Mouse (Mus musculus) midbrain, embryonic 10.5 days (tissue): ENCODE measurements around the gene Olfr791. TPM values are rescaled to one million over a fixed set of nuclear protein-coding genes. Genes with fewer than 3 reads are reported as not detected.

Experiments
- DNase-seq: peaks from one replicate; pipeline ENCODE4 v3.0.0-alpha.2; 2017; ENCODE audit warnings: low spot score
- H3K27ac ChIP-seq: fragments of 300-500 bp; sonication (generic); replicated peaks from 2 replicates; pipeline ENCODE4 v1.5.1; 2016; ENCODE audit warnings: mild to moderate bottlenecking
- H3K27me3 ChIP-seq: fragments of 300-500 bp; sonication (generic); 2 replicates; pipeline ENCODE4 v1.6.1; 2016; ENCODE audit warnings: low read depth, mild to moderate bottlenecking; ENCODE audit not compliant: poor library complexity, severe bottlenecking
- H3K36me3 ChIP-seq: fragments of 300-500 bp; sonication (generic); 2 replicates; pipeline ENCODE4 v1.6.1; 2016; ENCODE audit warnings: mild to moderate bottlenecking, moderate library complexity
- H3K4me1 ChIP-seq: fragments of 300-500 bp; sonication (generic); 2 replicates; pipeline ENCODE4 v1.6.1; 2016
- H3K4me3 ChIP-seq: fragments of 300-500 bp; sonication (generic); 2 replicates; pipeline ENCODE4 v1.5.1; 2016; ENCODE audit warnings: mild to moderate bottlenecking, moderate library complexity
- H3K9me3 ChIP-seq: fragments of 300-500 bp; sonication (generic); replicated peaks from 2 replicates; pipeline ENCODE4 v1.6.1; 2016; ENCODE audit warnings: mild to moderate bottlenecking
- WGBS: fragments of 180-500 bp; shearing (Covaris S2); methylation state at CpG from one replicate; pipeline ENCODE4 v1.1.7; 2016; 5-methylcytosine and 5-hydroxymethylcytosine counted together
- polyA plus RNA-seq: library from polyadenylated mRNA; unstranded; fragments of >200 nt; fragmentation: Nextera tagmentation; extraction: Ambion mirVana; gene quantifications from 2 replicates; pipeline ENCODE4 v1.2.1, GENCODE M21; 2016

Olfr791 gene
- polyA plus RNA-seq = not detected in 2 replicates

DNA sequence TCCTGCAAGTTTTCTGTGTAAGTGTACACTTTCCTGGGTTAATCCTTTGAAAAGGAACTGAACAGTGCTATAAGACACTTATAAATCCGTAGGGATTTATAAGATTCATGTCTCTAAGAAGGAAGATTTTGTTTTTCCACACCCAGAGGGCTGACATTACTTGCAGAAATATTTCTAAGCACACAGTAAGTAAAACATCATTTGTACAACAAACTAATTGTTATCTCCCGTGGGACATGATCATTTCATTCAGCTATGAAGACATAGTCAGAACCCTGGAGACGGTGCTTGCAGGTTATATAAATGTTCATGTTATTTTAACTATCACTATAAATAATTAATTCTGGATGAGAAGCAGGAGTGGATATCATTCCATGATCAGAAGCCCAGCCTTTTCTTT is at the start of gene Olfr791:
TSS of gene Olfr791 (plus strand) at position 301 of the 400 bp plus-strand sequence.
- WGBS = 78% methylated on average over 3 of the region's 3 CpGs
- H3K4me3 ChIP-seq = no peak within 1 kb of the TSS
- DNase-seq = no peak
- H3K9me3 ChIP-seq = no peaks in the 10 kb centered on the region
- no peak within 1 kb of the TSS for H3K27ac ChIP-seq
- H3K36me3 ChIP-seq = no peaks in the 10 kb centered on the region
- no peaks in the 10 kb centered on the region for H3K4me1 ChIP-seq
- no peaks in the 10 kb centered on the region for H3K27me3 ChIP-seq

GRCm38 (mm10) chr10:129473256-129473655 is 48.3 kb upstream of the Olfr791 start:
- Histone ChIP-seq H3K4me3 (no peak overlapping the region), H3K36me3 (no peaks in the 10 kb centered on the region), H3K27ac (no peak overlapping the region), H3K27me3 (no peaks in the 10 kb centered on the region), H3K4me1 (no peaks in the 10 kb centered on the region), H3K9me3 (no peaks in the 10 kb centered on the region)
- WGBS = 67% methylated on average over 2 of the region's 2 CpGs
- DNase-seq = no peak

DNA sequence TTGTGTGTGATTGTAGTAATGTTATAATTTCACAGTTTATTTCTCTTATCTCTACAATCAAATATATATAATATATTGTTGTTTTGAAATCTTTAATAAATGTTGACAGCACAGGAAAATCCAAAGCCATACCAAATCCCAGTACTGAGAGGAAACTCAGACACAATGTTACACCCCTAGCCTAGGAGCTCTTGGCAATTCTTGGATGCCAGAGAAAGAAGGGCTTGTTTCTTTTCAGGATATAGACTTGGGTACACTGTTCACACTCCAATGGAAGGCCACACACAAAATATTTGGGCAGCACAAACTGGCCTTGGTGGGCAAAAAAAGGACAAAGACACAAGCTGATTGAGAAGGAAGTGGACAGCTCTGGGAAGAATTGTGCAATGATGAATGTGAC is 47.9 kb upstream of the Olfr791 start:
- no peaks in the 10 kb centered on the region for H3K27me3 ChIP-seq
- no peak overlapping the region for H3K27ac ChIP-seq
- H3K4me1 ChIP-seq = no peaks in the 10 kb centered on the region
- H3K36me3 ChIP-seq = no peaks in the 10 kb centered on the region
- H3K4me3 ChIP-seq = no peak overlapping the region
- DNase-seq = no peak
- no peaks in the 10 kb centered on the region for H3K9me3 ChIP-seq

GRCm38 (mm10) chr10:129484452-129484851 is 37.1 kb upstream of the Olfr791 start, which contains the start of gene Olfr789:
Gene Olfr789 (plus strand): TSS chr10:129484752.
- no peaks in the 10 kb centered on the region for H3K4me1 ChIP-seq
- 76% methylated on average over 2 of the region's 2 CpGs for WGBS
- H3K4me3 ChIP-seq = no peak within 1 kb of the TSS
- H3K36me3 ChIP-seq = no peaks in the 10 kb centered on the region
- H3K27me3 ChIP-seq = no peaks in the 10 kb centered on the region
- no peaks in the 10 kb centered on the region for H3K9me3 ChIP-seq
- DNase-seq = no peak
- H3K27ac ChIP-seq = no peak within 1 kb of the TSS

GRCm38 (mm10) chr10:129490101-129490500 is 31.5 kb upstream of the Olfr791 start:
- WGBS = 88% methylated on average over 2 of the region's 2 CpGs
- no peaks in the 10 kb centered on the region for H3K4me1 ChIP-seq

DNA sequence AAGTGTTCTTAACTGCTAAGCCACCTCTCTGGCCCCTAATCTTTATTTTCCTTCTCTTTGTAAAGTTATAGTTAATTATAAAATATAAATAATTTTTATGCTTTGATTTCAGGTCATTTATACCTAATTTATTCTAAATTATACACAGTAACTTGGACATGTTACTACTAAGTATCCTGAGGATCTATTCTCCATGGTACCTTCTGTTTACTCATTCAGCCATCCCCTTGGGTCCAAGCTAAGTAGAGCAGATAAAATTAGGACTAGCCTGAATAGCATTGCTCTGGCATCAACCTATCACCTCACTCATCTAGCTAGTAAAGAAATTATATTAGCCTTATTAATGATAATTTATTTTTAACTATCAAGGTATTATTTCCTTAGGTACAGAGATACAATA is 23.4 kb upstream of the Olfr791 start, which contains the start of gene Olfr790:
TSS of gene Olfr790 (plus strand) at position 301 of the 400 bp plus-strand sequence.
- Histone ChIP-seq H3K27ac (no peak within 1 kb of the TSS), H3K4me1 (no peaks in the 10 kb centered on the region), H3K36me3 (no peaks in the 10 kb centered on the region), H3K9me3 (no peaks in the 10 kb centered on the region), H3K27me3 (no peaks in the 10 kb centered on the region), H3K4me3 (no peak within 1 kb of the TSS)
- no peak for DNase-seq

More at GRCm38 (mm10) chr10:129490101-129490500, 31.5 kb upstream of the Olfr791 start:
- H3K9me3 ChIP-seq = no peaks in the 10 kb centered on the region
- H3K27ac ChIP-seq = no peak overlapping the region
- H3K4me3 ChIP-seq = no peak overlapping the region
- no peaks in the 10 kb centered on the region for H3K27me3 ChIP-seq
- no peak for DNase-seq
- H3K36me3 ChIP-seq = no peaks in the 10 kb centered on the region

DNA sequence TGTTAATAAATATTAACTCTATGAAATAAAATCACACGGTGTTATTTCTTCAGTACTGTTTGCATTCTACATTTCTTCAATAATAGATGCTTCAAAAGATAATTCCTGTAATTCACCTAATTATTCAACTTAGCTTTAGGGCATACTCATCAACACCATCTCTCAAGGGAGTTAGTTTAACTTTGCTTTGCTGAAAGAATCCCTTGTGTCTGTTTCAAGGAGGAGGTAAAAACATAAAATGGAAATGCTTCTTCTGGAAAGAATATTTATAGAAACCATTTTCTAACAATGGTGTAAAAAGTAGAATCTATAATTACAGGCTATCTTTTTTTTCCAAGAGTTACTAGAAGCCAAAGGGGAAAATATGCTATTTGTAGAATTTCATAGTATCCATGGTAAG is 17.3 kb downstream of the Olfr791 start, which contains the start of gene Olfr792:
TSS of gene Olfr792 (plus strand) at position 301 of the 400 bp plus-strand sequence.
- no peak within 1 kb of the TSS for H3K4me3 ChIP-seq
- H3K27me3 ChIP-seq = no peaks in the 10 kb centered on the region
- no peak within 1 kb of the TSS for H3K27ac ChIP-seq
- H3K4me1 ChIP-seq = no peaks in the 10 kb centered on the region
- WGBS = 83% methylated on average over 1 of the region's 1 CpGs
- H3K9me3 ChIP-seq = peaks cover 9% of the 10 kb centered on the region; the same call in 1 of the 2 replicates
- no peak for DNase-seq
- no peaks in the 10 kb centered on the region for H3K36me3 ChIP-seq

GRCm38 (mm10) chr10:129549354-129549753 is 27.8 kb downstream of the Olfr791 start:
- DNase-seq = no peak
- Histone ChIP-seq H3K9me3 (peaks cover 5% of the 10 kb centered on the region; the same call in 1 of the 2 replicates), H3K36me3 (no peaks in the 10 kb centered on the region), H3K27me3 (no peaks in the 10 kb centered on the region), H3K27ac (no peak overlapping the region), H3K4me1 (no peaks in the 10 kb centered on the region), H3K4me3 (no peak overlapping the region)
- WGBS = 50% methylated on average over 1 of the region's 1 CpGs

- no peaks in the 10 kb centered on the region for H3K4me1 ChIP-seq
- 79% methylated on average over 2 of the region's 2 CpGs for WGBS
- H3K4me3 ChIP-seq = no peak within 1 kb of the TSS
Measured at GRCm38 (mm10) chr10:129567355-129567754, 45.8 kb downstream of the Olfr791 start, which contains the start of gene Olfr794. Gene Olfr794 (plus strand): TSS chr10:129567655.

DNA sequence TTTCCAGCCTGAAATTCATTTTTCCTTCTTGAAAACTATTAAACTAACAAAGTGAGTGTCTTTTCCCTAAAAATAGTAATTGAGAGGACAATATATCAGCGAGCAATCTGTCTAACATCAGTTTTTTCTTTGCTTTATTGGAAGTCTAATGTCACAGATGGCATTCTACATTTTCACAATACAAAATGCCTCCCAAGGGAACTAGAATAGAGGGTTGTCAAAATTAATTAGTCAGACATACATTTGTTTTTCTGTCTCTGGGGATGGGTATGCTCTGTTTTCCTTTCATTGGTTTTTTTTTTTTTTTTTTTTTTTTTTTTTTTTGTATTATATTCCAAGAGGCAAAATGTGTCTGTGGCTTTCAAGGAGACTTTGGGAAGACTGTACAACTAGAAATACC is 55.5 kb downstream of the Olfr791 start:
- no peaks in the 10 kb centered on the region for H3K27me3 ChIP-seq
- WGBS = 84% methylated on average over 1 of the region's 1 CpGs
- no peak for DNase-seq
- H3K4me1 ChIP-seq = no peaks in the 10 kb centered on the region
- no peak overlapping the region for H3K4me3 ChIP-seq
- no peak overlapping the region for H3K27ac ChIP-seq
- no peaks in the 10 kb centered on the region for H3K36me3 ChIP-seq
- no peaks in the 10 kb centered on the region for H3K9me3 ChIP-seq

More at GRCm38 (mm10) chr10:129567355-129567754, 45.8 kb downstream of the Olfr791 start, which contains the start of gene Olfr794:
- no peak for DNase-seq
- H3K27me3 ChIP-seq = no peaks in the 10 kb centered on the region
- no peaks in the 10 kb centered on the region for H3K36me3 ChIP-seq
- no peak within 1 kb of the TSS for H3K27ac ChIP-seq
- H3K9me3 ChIP-seq = 0 out of 2 replicates have a peak, but pooled peaks cover 4% of the 10 kb centered on the region

Other genes starting within 250 kb of the Olfr791 start
- not detected in 2 replicates for gene Olfr780, start 203.7 kb upstream of the Olfr791 start, polyA plus RNA-seq
- not detected in 2 replicates for gene Olfr781, start 192.9 kb upstream of the Olfr791 start, polyA plus RNA-seq
- not detected in 2 replicates for gene Olfr782, start 172.9 kb upstream of the Olfr791 start, polyA plus RNA-seq
- gene Olfr784, start 137.7 kb upstream of the Olfr791 start, polyA plus RNA-seq = 0.06 TPM in 1 of 2 replicates, not detected in the other
- not detected in 2 replicates for gene Olfr785, start 116.4 kb upstream of the Olfr791 start, polyA plus RNA-seq
- gene Olfr786, start 94.5 kb upstream of the Olfr791 start, polyA plus RNA-seq = not detected in 2 replicates
- not detected in 2 replicates for gene Olfr787, start 59.9 kb upstream of the Olfr791 start, polyA plus RNA-seq
- not detected in 2 replicates for gene Olfr788, start 50.8 kb upstream of the Olfr791 start, polyA plus RNA-seq
- gene Olfr789, start 37.0 kb upstream of the Olfr791 start, polyA plus RNA-seq = not detected in 2 replicates
- not detected in 2 replicates for gene Olfr790, start 23.3 kb upstream of the Olfr791 start, polyA plus RNA-seq
- not detected in 2 replicates for gene Olfr792, start 17.4 kb downstream of the Olfr791 start, polyA plus RNA-seq
- not detected in 2 replicates for gene Olfr794, start 45.9 kb downstream of the Olfr791 start, polyA plus RNA-seq
- gene Olfr796, start 90.8 kb downstream of the Olfr791 start, polyA plus RNA-seq = not detected in 2 replicates
- not detected in 2 replicates for gene Olfr798, start 106.1 kb downstream of the Olfr791 start, polyA plus RNA-seq
- gene Olfr799, start 115.7 kb downstream of the Olfr791 start, polyA plus RNA-seq = not detected in 2 replicates
- not detected in 2 replicates for gene Olfr800, start 135.9 kb downstream of the Olfr791 start, polyA plus RNA-seq
- gene Olfr801, start 152.1 kb downstream of the Olfr791 start, polyA plus RNA-seq = not detected in 2 replicates
- not detected in 2 replicates for gene Olfr802, start 166.4 kb downstream of the Olfr791 start, polyA plus RNA-seq
- not detected in 2 replicates for gene Olfr803, start 172.5 kb downstream of the Olfr791 start, polyA plus RNA-seq
- gene Olfr804, start 181.4 kb downstream of the Olfr791 start, polyA plus RNA-seq = not detected in 2 replicates
- gene Olfr805, start 207.6 kb downstream of the Olfr791 start, polyA plus RNA-seq = not detected in 2 replicates
- gene Olfr806, start 220.1 kb downstream of the Olfr791 start, polyA plus RNA-seq = not detected in 2 replicates
- not detected in 2 replicates for gene Olfr807, start 236.0 kb downstream of the Olfr791 start, polyA plus RNA-seq
- not detected in 2 replicates for gene Olfr808, start 243.7 kb downstream of the Olfr791 start, polyA plus RNA-seq